Comparison of ENCODE assay signal across 13 mouse cellular contexts in genomic region chr13:29364901-29365625, GRCm38 (mm10).
A peak's percentile ranks its signal among the peaks of the same experiment; 100 is the strongest.
DNase-seq lines count a peak whose midpoint lies in the region; ATAC-seq and TF ChIP-seq lines count a peak whose summit lies in the region.
"Had no signal": no experiment of that assay in that cellular context is flagged by ENCODE, and none has a peak within 500 bp of the region (broad histone marks: within the 10 kb centered on the region; RNA-seq: fewer than 3 reads in every experiment).

No protein-coding gene starts in this region.

- no peak overlapping the region for H3K4me2 ChIP-seq in neural tube, embryonic 13.5 days
- H3K4me2 ChIP-seq in hindbrain, embryonic 13.5 days = no peak overlapping the region
- no peak overlapping the region for H3K4me2 ChIP-seq in midbrain, embryonic 13.5 days (replicated peaks)
- H3K4me2 ChIP-seq: heart, embryonic 13.5 days; stomach, embryonic 15.5 days had no signal

- 0 out of 2 replicates have a peak, but pooled peaks have one; percentile 40 for ATAC-seq in neural tube, embryonic 13.5 days (ENCODE audit: low read depth)
- peak; percentile 50 for ATAC-seq in hindbrain, embryonic 13.5 days (ENCODE audit: low FRiP score)
- peak; percentile 67; the same call in 1 of the 2 replicates for ATAC-seq in midbrain, embryonic 13.5 days

- peak overlapping the region; percentile 28; the same call in 1 of the 2 replicates for H3K27ac ChIP-seq in neural tube, embryonic 13.5 days (replicated peaks)
- H3K27ac ChIP-seq in hindbrain, embryonic 13.5 days = peak overlapping the region; percentile 61; the same call in 1 of the 2 replicates
- peak overlapping the region; percentile 53 for H3K27ac ChIP-seq in midbrain, embryonic 13.5 days
- no peak overlapping the region for H3K27ac ChIP-seq in cerebellum, adult 2 months (ENCODE audit: insufficient read depth, low read length)
- H3K27ac ChIP-seq: heart, embryonic 13.5 days; stomach, embryonic 15.5 days had no signal

- H3K36me3 ChIP-seq in neural tube, embryonic 13.5 days = no peaks in the 10 kb centered on the region
- no peaks in the 10 kb centered on the region for H3K36me3 ChIP-seq in hindbrain, embryonic 13.5 days
- no peaks in the 10 kb centered on the region for H3K36me3 ChIP-seq in midbrain, embryonic 13.5 days
- H3K36me3 ChIP-seq: heart, embryonic 13.5 days; stomach, embryonic 15.5 days had no signal

- WGBS in neural tube, embryonic 13.5 days = 67% methylated on average over 13 of the region's 13 CpGs
- 60% methylated on average over 13 of the region's 13 CpGs for WGBS in hindbrain, embryonic 13.5 days
- WGBS in midbrain, embryonic 13.5 days = 72% methylated on average over 13 of the region's 13 CpGs
- WGBS in cerebellum, adult 2 months = 78% methylated on average over 13 of the region's 13 CpGs

- no peak for TF ChIP-seq CTCF in cerebellum, adult 2 months (IDR thresholded peaks at IDR 0.05; ENCODE audit: borderline replicate concordance, insufficient read depth, low read depth, low read length)

- intact Hi-C loops in left cerebral cortex, postnatal 14 days (cut with DNase I) = no loop called here

- no peak overlapping the region; the same call in 1 of the 2 replicates for H3K9ac ChIP-seq in neural tube, embryonic 13.5 days
- H3K9ac ChIP-seq in hindbrain, embryonic 13.5 days = no peak overlapping the region
- H3K9ac ChIP-seq in midbrain, embryonic 13.5 days (replicated peaks) = no peak overlapping the region
- H3K9ac ChIP-seq: heart, embryonic 13.5 days; stomach, embryonic 15.5 days had no signal

- H3K4me1 ChIP-seq in neural tube, embryonic 13.5 days (replicated peaks) = peaks cover 18% of the 10 kb centered on the region
- H3K4me1 ChIP-seq in hindbrain, embryonic 13.5 days (replicated peaks) = peaks cover 19% of the 10 kb centered on the region
- H3K4me1 ChIP-seq in midbrain, embryonic 13.5 days (replicated peaks) = peaks cover 28% of the 10 kb centered on the region
- no peaks in the 10 kb centered on the region for H3K4me1 ChIP-seq in cerebellum, adult 2 months (ENCODE audit: control insufficient read depth, insufficient read depth, low read length)
- H3K4me1 ChIP-seq: stomach, embryonic 15.5 days had no signal

- TF ChIP-seq POLR2A in cerebellum, adult 2 months (IDR thresholded peaks at IDR 0.05; ENCODE audit: borderline replicate concordance, insufficient read depth, low read length) = no peak

- H3K4me3 ChIP-seq in neural tube, embryonic 13.5 days = no peak overlapping the region
- H3K4me3 ChIP-seq in hindbrain, embryonic 13.5 days = no peak overlapping the region
- H3K4me3 ChIP-seq in midbrain, embryonic 13.5 days (replicated peaks) = no peak overlapping the region
- no peak overlapping the region for H3K4me3 ChIP-seq in cerebellum, adult 2 months (replicated peaks; ENCODE audit: insufficient read depth, low read depth, low read length)
- H3K4me3 ChIP-seq: heart, embryonic 13.5 days; stomach, embryonic 15.5 days had no signal

- H3K27me3 ChIP-seq in neural tube, embryonic 13.5 days = no peaks in the 10 kb centered on the region
- no peaks in the 10 kb centered on the region for H3K27me3 ChIP-seq in hindbrain, embryonic 13.5 days
- H3K27me3 ChIP-seq in midbrain, embryonic 13.5 days = no peaks in the 10 kb centered on the region
- no peaks in the 10 kb centered on the region; the same call in 1 of the 2 replicates for H3K27me3 ChIP-seq in cerebellum, adult 2 months (ENCODE audit: control insufficient read depth, insufficient read depth, low read length)
- H3K27me3 ChIP-seq: heart, embryonic 13.5 days; stomach, embryonic 15.5 days had no signal

- DNase-seq in neural tube, embryonic 10.5 days (ENCODE audit: extremely low spot score, low spot score) = no peak
- no peak for DNase-seq in cerebellum, adult 2 months
- no peak for DNase-seq in liver
- no peak for DNase-seq in left cerebral cortex, postnatal 14 days (ENCODE audit: low spot score in 2 of 2)
- DNase-seq: cerebellum, postnatal 25 days; kidney, adult 11 months; kidney, postnatal 14 days; thymus, adult 2 months had no signal

- H3K9me3 ChIP-seq in neural tube, embryonic 13.5 days = no peaks in the 10 kb centered on the region
- no peaks in the 10 kb centered on the region for H3K9me3 ChIP-seq in hindbrain, embryonic 13.5 days
- H3K9me3 ChIP-seq in midbrain, embryonic 13.5 days = no peaks in the 10 kb centered on the region
- H3K9me3 ChIP-seq: heart, embryonic 13.5 days; stomach, embryonic 15.5 days had no signal
